8 mouse cellular contexts compared by ENCODE assay signal in genomic region chr4:132960864-132961639, GRCm38 (mm10). TPM values are rescaled to one million over a fixed set of nuclear protein-coding genes. Genes with fewer than 3 reads are reported as not detected.
A peak's percentile ranks its signal among the peaks of the same experiment; 100 is the strongest.
DNase-seq lines count a peak whose midpoint lies in the region; ATAC-seq and TF ChIP-seq lines count a peak whose summit lies in the region.

No protein-coding gene starts in this region.

- TF ChIP-seq POLR2A in bone marrow macrophage, adult 2 months (IDR thresholded peaks at IDR 0.05; ENCODE audit: borderline replicate concordance, low read depth, low read length), result no peak

- H3K4me3 ChIP-seq in bone marrow macrophage, adult 2 months (ENCODE audit: insufficient read depth, low read length), result no peak overlapping the region
- no peak overlapping the region for H3K4me3 ChIP-seq in midbrain, embryonic 16.5 days (ENCODE audit: low read depth, low read length)

- peaks cover 49% of the 10 kb centered on the region for H3K4me1 ChIP-seq in bone marrow macrophage, adult 2 months (ENCODE audit: control insufficient read depth, insufficient read depth, low read length)
- H3K4me1 ChIP-seq in midbrain, embryonic 16.5 days (ENCODE audit: control insufficient read depth, insufficient read depth, low read length), result peaks cover 7% of the 10 kb centered on the region; the same call in 1 of the 2 replicates

- 64% methylated on average over 13 of the region's 13 CpGs for WGBS in midbrain, embryonic 16.5 days

- no peaks in the 10 kb centered on the region for H3K36me3 ChIP-seq in midbrain, embryonic 16.5 days (ENCODE audit: control insufficient read depth, insufficient read depth, low read length)

- no peaks in the 10 kb centered on the region for H3K27me3 ChIP-seq in midbrain, embryonic 16.5 days (ENCODE audit: control insufficient read depth, insufficient read depth, low read depth, low read length)

- TF ChIP-seq CTCF in bone marrow macrophage, adult 2 months (IDR thresholded peaks at IDR 0.05; ENCODE audit: low read depth, low read length), result no peak

- H3K9ac ChIP-seq in midbrain, embryonic 16.5 days (ENCODE audit: low read depth, low read length), result no peak overlapping the region

- intact Hi-C loops in heart, postnatal 36 days (cut with DNase I), result loop anchor here (2.0 kb wide), 1 partner anchor 14 kb away; the partner anchor contains the start of gene Fgr

- H3K4me2 ChIP-seq in midbrain, embryonic 16.5 days (ENCODE audit: low read length), result no peak overlapping the region

- no peak for ATAC-seq in activated CD4-positive, CD25-positive, alpha-beta regulatory T cell, adult 4 months
- no peak for ATAC-seq in midbrain, embryonic 16.5 days

- H3K27ac ChIP-seq in bone marrow macrophage, adult 2 months (ENCODE audit: insufficient read depth, low read depth, low read length), result peak overlapping the region; percentile 87
- H3K27ac ChIP-seq in midbrain, embryonic 16.5 days (ENCODE audit: low read length), result no peak overlapping the region

- H3K9me3 ChIP-seq in midbrain, embryonic 16.5 days (replicated peaks; ENCODE audit: control insufficient read depth, low read length, poor library complexity, severe bottlenecking), result no peaks in the 10 kb centered on the region

- peak; percentile 69 for DNase-seq in layer of hippocampus, adult 9-11 months
- DNase-seq in layer of hippocampus, adult 9-10 months (ENCODE audit: low spot score), result no peak
- peak; percentile 79 to 80 for DNase-seq in heart, postnatal 36 days
- peak; percentile 49 to 57 for DNase-seq in lung, postnatal 4 days
- no peak for DNase-seq in left cerebral cortex, adult 8-10 months (ENCODE audit: low spot score in 2 of 2)

RNA-seq across cellular contexts. Expression of gene Fgr, which starts 12.8 kb away (rescaled TPM):
- polyA plus RNA-seq in bone marrow macrophage, adult 2 months (2012; ENCODE audit: insufficient read depth, insufficient read length, missing spikeins), result 24.3 and 26.0 TPM in 2 replicates
- under 1 TPM; 0.31 to 0.60 TPM for total RNA-seq in heart, postnatal 36 days (2021)
- 1 to 10 TPM; 4.2 TPM for polyA plus RNA-seq in activated CD4-positive, CD25-positive, alpha-beta regulatory T cell, adult 4 months (2017; shearing (Covaris generic))
- polyA plus RNA-seq in midbrain, embryonic 16.5 days (2015; fragmentation: Nextera tagmentation; extraction: Ambion mirVana), result 0.05 TPM in 1 of 2 replicates, not detected in the other
- 1 to 10 TPM in 2 of 4 experiments, under 1 TPM in 2; 0.17 to 1.1 (median 0.82) TPM for total RNA-seq in left cerebral cortex, adult 8-10 months (2022)

RNA-seq across cellular contexts. Expression of gene Fam76a, which starts 38.7 kb away (rescaled TPM):
- polyA plus RNA-seq in bone marrow macrophage, adult 2 months (2012; ENCODE audit: insufficient read depth, insufficient read length, missing spikeins), result 36.3 and 37.6 TPM in 2 replicates
- 10 to 100 TPM; 42.3 to 46.4 TPM for total RNA-seq in heart, postnatal 36 days (2021)
- polyA plus RNA-seq in activated CD4-positive, CD25-positive, alpha-beta regulatory T cell, adult 4 months (2017; shearing (Covaris generic)), result 10 to 100 TPM; 17.3 to 19.3 TPM
- polyA plus RNA-seq in midbrain, embryonic 16.5 days (2015; fragmentation: Nextera tagmentation; extraction: Ambion mirVana), result 41.8 and 42.7 TPM in 2 replicates
- total RNA-seq in left cerebral cortex, adult 8-10 months (2022), result 10 to 100 TPM; 46.4 to 64.0 (median 61.0) TPM

RNA-seq across cellular contexts. Expression of gene Ahdc1, which starts 50.0 kb away (rescaled TPM):
- polyA plus RNA-seq in bone marrow macrophage, adult 2 months (2012; ENCODE audit: insufficient read depth, insufficient read length, missing spikeins), result 5.5 and 8.7 TPM in 2 replicates
- total RNA-seq in heart, postnatal 36 days (2021), result 10 to 100 TPM; 41.9 to 50.8 TPM
- polyA plus RNA-seq in activated CD4-positive, CD25-positive, alpha-beta regulatory T cell, adult 4 months (2017; shearing (Covaris generic)), result 1 to 10 TPM; 2.1 TPM
- 11.2 and 12.5 TPM in 2 replicates for polyA plus RNA-seq in midbrain, embryonic 16.5 days (2015; fragmentation: Nextera tagmentation; extraction: Ambion mirVana)
- 100 to 1,000 TPM in 2 of 4 experiments, 10 to 100 TPM in 2; 95.7 to 104 (median 99.7) TPM for total RNA-seq in left cerebral cortex, adult 8-10 months (2022)

Comparison
In these comparisons a context has a peak if more than half of its experiments do, and no peak if none do; other contexts are left out.
1. DNase-seq: peak in layer of hippocampus, adult 9-11 months (single experiment), heart, postnatal 36 days (2 of 2) and lung, postnatal 4 days (2 of 2); none in layer of hippocampus, adult 9-10 months (single experiment) and left cerebral cortex, adult 8-10 months (0 of 2).